Mouse (Mus musculus) midbrain, embryonic 14.5 days (tissue): ENCODE measurements around the gene Col20a1. TPM values are rescaled to one million over a fixed set of nuclear protein-coding genes. Genes with fewer than 3 reads are reported as not detected.

Experiments
- ATAC-seq: fragments of 200-750 bp; cut with Nextera tagmentation; 2 replicates; pipeline ENCODE4 v1.8.0; 2017; ENCODE audit warnings: moderate number of reproducible peaks, moderate library complexity; ENCODE audit not compliant: low FRiP score, low TSS enrichment
- DNase-seq: peaks from one replicate; pipeline ENCODE4 v3.0.0-alpha.2; 2015
- H3K27ac ChIP-seq: fragments of 300-500 bp; sonication (generic); replicated peaks from 2 replicates; pipeline ENCODE4 v1.5.1; 2014; ENCODE audit warnings: mild to moderate bottlenecking, low read depth, low read length, moderate library complexity
- H3K27me3 ChIP-seq: fragments of 300-500 bp; sonication (generic); 2 replicates; pipeline ENCODE4 v1.6.1; 2014; ENCODE audit warnings: low read length, control low read depth, mixed read lengths; ENCODE audit not compliant: control insufficient read depth, insufficient read depth
- H3K36me3 ChIP-seq: fragments of 300-500 bp; sonication (generic); 2 replicates; pipeline ENCODE4 v1.6.1; 2014; ENCODE audit warnings: low read length, control low read depth; ENCODE audit not compliant: control insufficient read depth, insufficient read depth
- H3K4me1 ChIP-seq: fragments of 300-500 bp; sonication (generic); 2 replicates; pipeline ENCODE4 v1.6.1; 2014; ENCODE audit warnings: mild to moderate bottlenecking, antibody characterized with exemption, low read length, control low read depth; ENCODE audit not compliant: control insufficient read depth, insufficient read depth
- H3K4me2 ChIP-seq: fragments of 300-500 bp; sonication (generic); 2 replicates; pipeline ENCODE4 v1.6.1; 2014; ENCODE audit warnings: mild to moderate bottlenecking, low read length, moderate library complexity
- H3K4me3 ChIP-seq: fragments of 300-500 bp; sonication (generic); replicated peaks from 2 replicates; pipeline ENCODE4 v1.5.1; 2014; ENCODE audit warnings: low read depth, low read length
- H3K9ac ChIP-seq: fragments of 300-500 bp; sonication (generic); replicated peaks from 2 replicates; pipeline ENCODE4 v1.6.1; 2014; ENCODE audit warnings: mild to moderate bottlenecking, low read length, moderate library complexity
- H3K9me3 ChIP-seq: fragments of 300-500 bp; sonication (generic); 2 replicates; pipeline ENCODE4 v1.6.1; 2016; ENCODE audit warnings: low read length, control low read depth, mixed read lengths; ENCODE audit not compliant: control insufficient read depth
- WGBS: fragments of 180-500 bp; shearing (Covaris S2); extraction: QIAGEN DNeasy Blood & Tissue Kit; methylation state at CpG from one replicate; pipeline ENCODE4 v1.1.7; 2014; 5-methylcytosine and 5-hydroxymethylcytosine counted together
- polyA plus RNA-seq: library from polyadenylated mRNA; unstranded; fragments of >200 nt; fragmentation: Nextera tagmentation; extraction: Ambion mirVana; gene quantifications from 2 replicates; pipeline ENCODE4 v1.2.1, GENCODE M21; 2014

The Col20a1 gene
- polyA plus RNA-seq = 0.16 and 0.24 TPM in 2 replicates

- ATAC-seq (no peak), DNase-seq (no peak)
- H3K4me3 ChIP-seq = no peak within 1 kb of the TSS
- peaks cover 10% of the 10 kb centered on the region; the same call in 1 of the 2 replicates for H3K4me1 ChIP-seq
- H3K4me2 ChIP-seq = no peak within 1 kb of the TSS
- no peaks in the 10 kb centered on the region for H3K27me3 ChIP-seq
- peaks cover 25% of the 10 kb centered on the region for H3K36me3 ChIP-seq
- H3K27ac ChIP-seq = no peak within 1 kb of the TSS
- no peaks in the 10 kb centered on the region for H3K9me3 ChIP-seq
- 58% methylated on average over 2 of the region's 2 CpGs for WGBS
- H3K9ac ChIP-seq = no peak within 1 kb of the TSS
These were observed at the start of gene Col20a1 for GRCm38 (mm10) chr2:180986449-180986848. TSS of gene Col20a1 (plus strand) at chr2:180986535.

GRCm38 (mm10) chr2:180940187-180940586 lies 46.1 kb upstream of the Col20a1 start:
- DNase-seq (no peak), ATAC-seq (no peak)
- H3K27ac ChIP-seq = no peak overlapping the region
- H3K4me1 ChIP-seq = no peaks in the 10 kb centered on the region
- H3K36me3 ChIP-seq = peaks cover 37% of the 10 kb centered on the region; the same call in 1 of the 2 replicates
- no peaks in the 10 kb centered on the region for H3K9me3 ChIP-seq
- no peak overlapping the region for H3K9ac ChIP-seq
- H3K4me2 ChIP-seq = no peak overlapping the region
- no peak overlapping the region for H3K4me3 ChIP-seq
- H3K27me3 ChIP-seq = no peaks in the 10 kb centered on the region

- Histone ChIP-seq H3K27ac (no peak overlapping the region), H3K4me1 (no peaks in the 10 kb centered on the region), H3K4me3 (no peak overlapping the region), H3K9me3 (no peaks in the 10 kb centered on the region), H3K27me3 (no peaks in the 10 kb centered on the region), H3K9ac (no peak overlapping the region), H3K4me2 (no peak overlapping the region), H3K36me3 (peaks cover 25% of the 10 kb centered on the region; the same call in 1 of the 2 replicates)
- DNase-seq = peak; percentile 43
- ATAC-seq = no peak
These were observed 44.5 kb upstream of the Col20a1 start for GRCm38 (mm10) chr2:180941869-180942268.

GRCm38 (mm10) chr2:180949947-180950346 lies 36.4 kb upstream of the Col20a1 start:
- no peaks in the 10 kb centered on the region for H3K9me3 ChIP-seq
- 18% methylated on average over 1 of the region's 1 CpGs for WGBS

GRCm38 (mm10) chr2:180952731-180953171 lies 33.6 kb upstream of the Col20a1 start:
- peaks cover 31% of the 10 kb centered on the region for H3K4me1 ChIP-seq
- H3K9ac ChIP-seq = peak overlapping the region; percentile 83; the same call in 1 of the 2 replicates
- H3K4me3 ChIP-seq = peak overlapping the region; percentile 67
- WGBS = 2% methylated on average over 9 of the region's 9 CpGs
- ATAC-seq (peak; percentile 55; the same call in 1 of the 2 replicates), DNase-seq (peak; percentile 71)
- H3K4me2 ChIP-seq = peak overlapping the region; percentile 80
- H3K27me3 ChIP-seq = no peaks in the 10 kb centered on the region
- H3K36me3 ChIP-seq = no peaks in the 10 kb centered on the region
- peak overlapping the region; percentile 95 for H3K27ac ChIP-seq
- H3K9me3 ChIP-seq = no peaks in the 10 kb centered on the region

More at GRCm38 (mm10) chr2:180949947-180950346, 36.4 kb upstream of the Col20a1 start:
- Histone ChIP-seq H3K9ac (no peak overlapping the region), H3K27me3 (no peaks in the 10 kb centered on the region), H3K36me3 (no peaks in the 10 kb centered on the region), H3K27ac (no peak overlapping the region), H3K4me2 (no peak overlapping the region), H3K4me1 (peaks cover 28% of the 10 kb centered on the region), H3K4me3 (no peak overlapping the region)
- no peak for ATAC-seq
- DNase-seq = no peak

GRCm38 (mm10) chr2:180953638-180954037 lies 32.7 kb upstream of the Col20a1 start:
- no peak for ATAC-seq
- Histone ChIP-seq H3K27me3 (no peaks in the 10 kb centered on the region), H3K27ac (peak overlapping the region; percentile 95), H3K36me3 (no peaks in the 10 kb centered on the region), H3K9ac (peak overlapping the region; percentile 83), H3K4me2 (peak overlapping the region; percentile 80), H3K4me1 (peaks cover 31% of the 10 kb centered on the region), H3K9me3 (no peaks in the 10 kb centered on the region), H3K4me3 (peak overlapping the region; percentile 67)
- whole genome bisulfite sequencing = 0% methylated on average over 2 of the region's 2 CpGs
- peak; percentile 41 for DNase-seq

- H3K9ac ChIP-seq = peak within 1 kb of the TSS; percentile 83
- peak within 1 kb of the TSS; percentile 95 for H3K27ac ChIP-seq
- peak within 1 kb of the TSS; percentile 67 for H3K4me3 ChIP-seq
- DNase-seq (peak; percentile 93), ATAC-seq (peak; percentile 92)
- H3K36me3 ChIP-seq = no peaks in the 10 kb centered on the region
- no peaks in the 10 kb centered on the region for H3K27me3 ChIP-seq
- under 1% methylated on average over 52 of the region's 52 CpGs for whole genome bisulfite sequencing
- H3K4me2 ChIP-seq = peak within 1 kb of the TSS; percentile 80
- H3K9me3 ChIP-seq = no peaks in the 10 kb centered on the region
- H3K4me1 ChIP-seq = peaks cover 31% of the 10 kb centered on the region
These were observed 32.0 kb upstream of the Col20a1 start, which contains the start of gene Nkain4 for GRCm38 (mm10) chr2:180954061-180955047. TSS of gene Nkain4 (minus strand) at chr2:180954699.

- DNase-seq (no peak), ATAC-seq (no peak)
- no peak overlapping the region for H3K4me3 ChIP-seq
- no peaks in the 10 kb centered on the region for H3K9me3 ChIP-seq
- WGBS = 79% methylated on average over 7 of the region's 7 CpGs
- no peaks in the 10 kb centered on the region for H3K27me3 ChIP-seq
- H3K36me3 ChIP-seq = no peaks in the 10 kb centered on the region
- no peak overlapping the region for H3K9ac ChIP-seq
- no peak overlapping the region for H3K4me2 ChIP-seq
- H3K4me1 ChIP-seq = 0 out of 2 replicates have a peak, but pooled peaks cover 4% of the 10 kb centered on the region
- H3K27ac ChIP-seq = no peak overlapping the region
These were observed 26.7 kb upstream of the Col20a1 start for GRCm38 (mm10) chr2:180959605-180960004.
